Mouse (Mus musculus): ENCODE data around the gene Kifap3. TPM values are rescaled to one million over a fixed set of nuclear protein-coding genes. Genes with fewer than 3 reads are reported as not detected.

The Kifap3 gene
- polyA plus RNA-seq, 1 experiment: 0.06 TPM

GRCm38 (mm10) chr1:163873158-163873557, 93.8 kb downstream of the Kifap3 start:
- no peak for TF ChIP-seq GATA1 (IDR thresholded peaks at IDR 0.05; ENCODE audit: low read length)
- no peak for TF ChIP-seq TAL1 (IDR thresholded peaks at IDR 0.05; ENCODE audit: low read length)
- Histone ChIP-seq H3K4me1 (ENCODE audit: control insufficient read depth) (no peaks in the 10 kb centered on the region), H3K4me3 (replicated peaks) (no peak overlapping the region), H3K27me3 (ENCODE audit: control insufficient read depth) (no peaks in the 10 kb centered on the region), H3K36me3 (ENCODE audit: control insufficient read depth) (no peaks in the 10 kb centered on the region), H3K9me3 (ENCODE audit: control insufficient read depth, low read length) (no peaks in the 10 kb centered on the region)

DNA sequence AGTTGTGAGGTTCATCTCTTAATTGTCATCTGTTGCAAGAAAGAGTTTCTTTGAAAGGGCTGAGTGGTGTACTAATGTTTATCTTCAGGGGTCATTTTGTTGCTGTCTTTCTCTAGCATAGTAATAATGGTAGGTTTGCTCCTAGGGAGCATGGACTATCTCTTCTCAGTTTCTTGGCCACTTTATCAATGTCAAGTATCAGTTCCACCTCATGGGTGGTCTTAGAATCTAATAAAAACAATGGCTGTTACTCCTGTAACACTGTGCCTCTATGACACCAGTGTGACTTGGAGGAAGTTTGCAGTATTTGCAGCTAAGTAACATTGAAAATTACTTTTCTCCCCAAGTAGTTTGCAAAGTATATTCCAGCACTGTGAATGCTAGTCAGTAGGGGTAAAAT, 110.2 kb downstream of the Kifap3 start:
- H3K4me1 ChIP-seq (ENCODE audit: control insufficient read depth): no peaks in the 10 kb centered on the region
- H3K9me3 ChIP-seq (ENCODE audit: control insufficient read depth, low read length): no peaks in the 10 kb centered on the region
- no peaks in the 10 kb centered on the region for H3K27me3 ChIP-seq (ENCODE audit: control insufficient read depth)
- H3K4me3 ChIP-seq (replicated peaks): no peak overlapping the region
- H3K36me3 ChIP-seq (ENCODE audit: control insufficient read depth): no peaks in the 10 kb centered on the region
- TF ChIP-seq TAL1 (IDR thresholded peaks at IDR 0.05; ENCODE audit: low read length): no peak
- TF ChIP-seq GATA1 (IDR thresholded peaks at IDR 0.05; ENCODE audit: low read length): no peak

GRCm38 (mm10) chr1:163893294-163893693, 113.9 kb downstream of the Kifap3 start:
- Histone ChIP-seq H3K27me3 (ENCODE audit: control insufficient read depth) (no peaks in the 10 kb centered on the region), H3K36me3 (ENCODE audit: control insufficient read depth) (no peaks in the 10 kb centered on the region), H3K4me1 (ENCODE audit: control insufficient read depth) (no peaks in the 10 kb centered on the region), H3K9me3 (ENCODE audit: control insufficient read depth, low read length) (no peaks in the 10 kb centered on the region), H3K4me3 (replicated peaks) (no peak overlapping the region)
- TF ChIP-seq GATA1 (IDR thresholded peaks at IDR 0.05; ENCODE audit: low read length) (no peak), TAL1 (IDR thresholded peaks at IDR 0.05; ENCODE audit: low read length) (no peak)

GRCm38 (mm10) chr1:163893774-163894527, 114.6 kb downstream of the Kifap3 start:
- Histone ChIP-seq H3K9me3 (ENCODE audit: control insufficient read depth, low read length) (no peaks in the 10 kb centered on the region), H3K27me3 (ENCODE audit: control insufficient read depth) (no peaks in the 10 kb centered on the region), H3K4me3 (replicated peaks) (no peak overlapping the region), H3K36me3 (ENCODE audit: control insufficient read depth) (no peaks in the 10 kb centered on the region), H3K4me1 (ENCODE audit: control insufficient read depth) (no peaks in the 10 kb centered on the region)
- TF ChIP-seq TAL1 (IDR thresholded peaks at IDR 0.05; ENCODE audit: low read length): no peak
- no peak for TF ChIP-seq GATA1 (IDR thresholded peaks at IDR 0.05; ENCODE audit: low read length)

DNA sequence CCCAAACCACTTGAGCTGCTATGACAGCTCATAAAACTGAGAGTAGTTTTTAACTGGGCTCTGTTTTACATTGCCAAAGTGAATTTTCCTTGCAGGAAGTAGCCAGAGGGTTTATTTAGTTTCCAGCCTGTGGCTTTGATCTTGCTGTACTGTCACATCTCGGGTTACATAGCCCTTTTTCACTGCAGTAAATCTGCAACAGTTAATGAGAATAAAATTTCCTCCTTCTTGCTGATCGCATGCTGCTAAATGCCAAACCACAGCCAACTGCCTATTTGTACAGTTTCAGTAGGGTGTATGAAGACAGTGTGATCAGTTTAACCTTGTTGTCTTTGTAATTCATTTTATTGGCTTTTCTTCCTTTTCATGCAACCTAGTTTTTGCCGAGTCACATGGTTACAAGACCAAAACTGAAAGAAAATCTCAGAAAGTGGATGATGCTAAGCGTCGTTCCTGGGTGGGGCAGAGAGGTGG, 118.9 kb downstream of the Kifap3 start:
- TF ChIP-seq TAL1 (IDR thresholded peaks at IDR 0.05; ENCODE audit: low read length) (no peak), GATA1 (IDR thresholded peaks at IDR 0.05; ENCODE audit: low read length) (no peak)
- Histone ChIP-seq H3K27me3 (ENCODE audit: control insufficient read depth) (no peaks in the 10 kb centered on the region), H3K36me3 (ENCODE audit: control insufficient read depth) (no peaks in the 10 kb centered on the region), H3K4me1 (ENCODE audit: control insufficient read depth) (no peaks in the 10 kb centered on the region), H3K9me3 (ENCODE audit: control insufficient read depth, low read length) (no peaks in the 10 kb centered on the region), H3K4me3 (replicated peaks) (no peak overlapping the region)

DNA sequence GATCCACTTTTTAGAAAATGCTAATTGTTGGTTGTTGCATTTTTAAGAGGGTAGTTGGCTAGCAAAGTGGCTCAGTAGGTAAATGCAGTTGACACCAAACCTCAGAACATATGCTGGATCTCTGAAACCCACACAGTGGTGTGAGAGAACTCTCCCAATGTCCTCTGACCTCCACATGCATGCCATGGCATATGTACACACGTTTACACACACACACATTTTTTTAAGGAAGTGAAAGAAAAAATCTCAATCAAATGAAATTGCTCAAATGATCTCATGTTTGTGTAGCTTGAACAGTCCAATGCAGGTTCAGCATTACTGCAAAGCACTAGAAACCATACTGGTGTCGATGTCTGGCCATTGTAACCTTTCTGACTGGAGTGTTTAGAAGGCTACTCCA, 120.2 kb downstream of the Kifap3 start:
- H3K36me3 ChIP-seq (ENCODE audit: control insufficient read depth): no peaks in the 10 kb centered on the region
- no peak for TF ChIP-seq TAL1 (IDR thresholded peaks at IDR 0.05; ENCODE audit: low read length)
- TF ChIP-seq GATA1 (IDR thresholded peaks at IDR 0.05; ENCODE audit: low read length): no peak
- no peaks in the 10 kb centered on the region for H3K27me3 ChIP-seq (ENCODE audit: control insufficient read depth)
- H3K4me3 ChIP-seq (replicated peaks): no peak overlapping the region
- no peaks in the 10 kb centered on the region for H3K4me1 ChIP-seq (ENCODE audit: control insufficient read depth)
- no peaks in the 10 kb centered on the region for H3K9me3 ChIP-seq (ENCODE audit: control insufficient read depth, low read length)

DNA sequence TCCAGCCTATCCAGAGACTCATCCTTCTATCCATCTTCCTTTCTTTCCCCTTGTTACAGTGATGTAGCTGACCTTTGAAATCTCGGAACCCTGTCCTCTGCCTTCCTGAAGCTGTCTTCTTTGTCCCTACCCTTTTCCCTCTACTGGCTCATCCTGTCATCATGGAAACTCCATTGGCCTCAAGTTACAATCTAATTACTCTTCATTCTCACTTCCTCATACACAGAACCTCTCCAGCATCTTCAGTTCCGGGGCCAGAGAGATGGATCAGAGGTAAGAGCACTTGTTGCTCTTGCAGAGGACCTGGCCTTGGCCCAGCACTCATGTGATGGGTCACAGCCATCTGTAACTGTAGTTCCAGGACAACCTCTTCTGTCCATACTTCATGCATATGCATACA, 120.8 kb downstream of the Kifap3 start:
- H3K36me3 ChIP-seq (ENCODE audit: control insufficient read depth): no peaks in the 10 kb centered on the region
- TF ChIP-seq TAL1 (IDR thresholded peaks at IDR 0.05; ENCODE audit: low read length): no peak
- no peak for TF ChIP-seq GATA1 (IDR thresholded peaks at IDR 0.05; ENCODE audit: low read length)
- no peaks in the 10 kb centered on the region for H3K9me3 ChIP-seq (ENCODE audit: control insufficient read depth, low read length)

DNA sequence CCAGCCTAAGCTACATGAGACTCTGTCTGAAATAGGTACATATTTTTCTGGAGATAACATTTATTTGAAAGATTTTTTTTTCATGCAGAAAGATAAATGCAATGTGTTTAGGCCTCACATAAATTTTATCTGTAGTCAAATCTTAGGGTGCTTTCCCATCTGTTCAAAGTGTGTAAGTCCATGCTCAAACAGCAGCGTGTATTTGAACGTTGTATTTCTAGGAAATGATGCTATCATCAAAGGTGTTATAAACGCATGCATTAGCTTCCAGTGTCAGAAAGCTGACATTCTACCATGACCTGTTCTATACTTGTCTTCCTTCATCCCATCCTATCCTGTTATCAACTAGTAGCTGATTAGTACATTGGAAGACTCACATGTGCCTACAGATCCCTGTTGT, 124.0 kb downstream of the Kifap3 start:
- no peaks in the 10 kb centered on the region for H3K9me3 ChIP-seq (ENCODE audit: control insufficient read depth, low read length)
- no peaks in the 10 kb centered on the region for H3K36me3 ChIP-seq (ENCODE audit: control insufficient read depth)
- TF ChIP-seq TAL1 (IDR thresholded peaks at IDR 0.05; ENCODE audit: low read length): no peak
- no peak for TF ChIP-seq GATA1 (IDR thresholded peaks at IDR 0.05; ENCODE audit: low read length)
- H3K4me3 ChIP-seq (replicated peaks): no peak overlapping the region
- H3K4me1 ChIP-seq (ENCODE audit: control insufficient read depth): no peaks in the 10 kb centered on the region
- no peaks in the 10 kb centered on the region for H3K27me3 ChIP-seq (ENCODE audit: control insufficient read depth)

More for the DNA sequence above, 120.8 kb downstream of the Kifap3 start:
- H3K27me3 ChIP-seq (ENCODE audit: control insufficient read depth): no peaks in the 10 kb centered on the region
- no peak overlapping the region for H3K4me3 ChIP-seq (replicated peaks)
- H3K4me1 ChIP-seq (ENCODE audit: control insufficient read depth): no peaks in the 10 kb centered on the region

DNA sequence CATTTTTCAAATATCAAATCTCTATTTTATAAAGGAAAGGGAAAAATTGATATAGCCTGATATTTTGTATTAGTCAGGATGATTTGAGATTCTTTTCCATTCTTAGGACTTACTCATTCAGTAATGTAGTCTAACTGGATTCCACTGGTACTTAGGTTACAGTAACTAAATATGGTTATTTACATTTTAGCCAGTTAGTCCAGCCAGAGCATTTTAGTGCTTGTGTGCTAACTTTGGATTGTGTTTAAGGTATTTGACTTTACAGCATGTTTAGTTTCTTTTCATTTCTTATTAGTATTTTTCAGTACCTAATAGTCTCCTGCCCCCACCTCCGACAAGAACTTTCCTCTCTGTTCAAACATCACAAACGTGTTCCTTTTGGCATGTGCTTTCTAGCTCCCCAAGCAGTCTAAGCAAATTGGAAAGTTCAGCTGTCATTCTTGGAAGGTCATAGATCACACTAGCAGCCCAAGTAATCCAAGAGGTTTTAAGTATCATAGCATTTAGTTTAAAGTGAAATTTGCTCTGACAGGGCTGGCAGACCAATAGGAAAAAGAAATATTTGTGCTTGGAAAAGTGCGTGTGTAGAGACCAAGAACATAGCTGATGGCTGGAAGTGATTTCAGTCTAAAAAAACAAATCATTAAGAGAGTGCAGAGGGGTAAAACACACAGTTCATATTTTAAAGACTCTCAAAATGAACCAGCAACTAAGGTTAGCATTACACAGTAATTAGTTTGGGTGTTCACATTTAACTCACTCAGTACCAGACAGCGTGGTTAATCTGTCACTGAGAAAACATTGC, 127.8 kb downstream of the Kifap3 start:
- TF ChIP-seq TAL1 (IDR thresholded peaks at IDR 0.05; ENCODE audit: low read length): no peak
- H3K4me1 ChIP-seq (ENCODE audit: control insufficient read depth): no peaks in the 10 kb centered on the region
- no peaks in the 10 kb centered on the region for H3K27me3 ChIP-seq (ENCODE audit: control insufficient read depth)
- H3K36me3 ChIP-seq (ENCODE audit: control insufficient read depth): no peaks in the 10 kb centered on the region
- H3K4me3 ChIP-seq (replicated peaks): no peak overlapping the region
- no peaks in the 10 kb centered on the region for H3K9me3 ChIP-seq (ENCODE audit: control insufficient read depth, low read length)

Data from erythroblast, embryonic 14.5 days (primary cell).